Mouse (Mus musculus): ENCODE measurements around the gene Srsf5. TPM values are rescaled to one million over a fixed set of nuclear protein-coding genes. Genes with fewer than 3 reads are reported as not detected.

Srsf5 gene
- 100 to 1,000 TPM in 1 of 2 experiments, 10 to 100 TPM in 1; 96.9 to 112 TPM for total RNA-seq (2021)
- long read RNA-seq, experiment 1, transcript Srsf5-202 (8 exons, 1,498 nt) = minor isoform, 9 of 69 reads
- long read RNA-seq, experiment 1, transcript Srsf5-205 (8 exons, 1,568 nt) = minor isoform, 6 of 69 reads
- long read RNA-seq, experiment 1, transcript Srsf5-201 (8 exons, 1,527 nt) = major isoform, 21 of 69 reads
- long read RNA-seq, experiment 1, partial matches to known transcripts = 9 of 69 reads
- long read RNA-seq, experiment 1, other reads (novel, unspliced or antisense) = 20 of 69 reads
- long read RNA-seq, experiment 2, transcript Srsf5-201 (8 exons, 1,527 nt) = major isoform, 11 of 42 reads
- long read RNA-seq, experiment 2, transcript Srsf5-212 (7 exons, 2,720 nt) = minor isoform, 5 of 42 reads
- long read RNA-seq, experiment 2, transcript Srsf5-203 (8 exons, 1,491 nt) = minor isoform, 5 of 42 reads
- long read RNA-seq, experiment 2, partial matches to known transcripts = 2 of 42 reads
- long read RNA-seq, experiment 2, other reads (novel, unspliced or antisense) = 14 of 42 reads

GRCm38 (mm10) chr12:80945334-80945995 lies at the start of gene Srsf5:
Gene Srsf5, plus strand, starts transcription at chr12:80945504.
- peak; percentile 97 for DNase-seq
- intact Hi-C loops (cut with DNase I; ENCODE audit: low total_unique reads) = no loop called here

- intact Hi-C loops (cut with DNase I; ENCODE audit: low total_unique reads) = no loop called here
- DNase-seq = no peak
These were observed 35.7 kb upstream of the Srsf5 start for GRCm38 (mm10) chr12:80909631-80910030.

DNA sequence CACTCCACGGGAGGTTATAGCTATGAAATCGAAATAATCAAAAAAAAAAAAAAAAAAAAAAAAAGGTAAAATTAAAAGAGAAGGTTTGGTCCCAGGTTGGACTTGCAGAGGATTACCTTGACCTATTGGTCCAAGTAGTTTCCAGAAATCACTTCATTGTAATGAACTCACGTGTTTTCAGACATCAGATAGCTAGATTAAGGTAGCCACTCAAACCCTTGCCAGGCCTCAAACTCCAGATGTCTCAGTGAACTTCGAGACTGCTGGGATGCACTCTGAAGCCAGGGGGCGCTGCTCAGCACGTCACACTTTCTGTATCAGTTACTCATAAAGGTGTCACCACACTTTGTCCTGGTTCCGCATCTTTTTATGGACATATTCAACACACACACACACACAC lies 27.5 kb upstream of the Srsf5 start:
- no peak for DNase-seq

GRCm38 (mm10) chr12:80921301-80921700 lies 24.0 kb upstream of the Srsf5 start:
- intact Hi-C loops (cut with DNase I; ENCODE audit: low total_unique reads) = no loop called here
- no peak for DNase-seq

More for the DNA sequence above, 27.5 kb upstream of the Srsf5 start:
- intact Hi-C loops (cut with DNase I; ENCODE audit: low total_unique reads) = no loop called here

DNA sequence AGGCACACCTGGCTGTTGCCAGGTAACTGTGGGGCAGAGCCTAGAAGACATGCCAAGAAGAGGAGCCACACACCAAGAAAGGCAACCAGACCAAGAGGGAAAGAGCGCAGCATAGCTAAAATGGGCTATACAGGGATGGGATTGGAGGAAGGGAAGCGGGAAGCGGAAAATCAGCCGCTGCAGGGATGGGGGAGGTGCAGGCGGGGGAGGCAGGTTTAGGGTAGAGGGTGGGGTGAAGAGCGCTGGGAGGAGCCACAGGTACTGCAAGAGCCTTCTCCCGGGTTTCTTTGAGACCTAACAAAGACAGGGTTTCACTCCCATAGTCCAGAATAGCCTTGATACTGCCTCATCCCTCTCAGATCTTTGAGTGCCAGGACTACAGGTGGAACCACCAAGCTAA lies 22.4 kb upstream of the Srsf5 start:
- intact Hi-C loops (cut with DNase I; ENCODE audit: low total_unique reads) = no loop called here
- no peak for DNase-seq

GRCm38 (mm10) chr12:80923602-80924001 lies 21.7 kb upstream of the Srsf5 start:
- no peak for DNase-seq

GRCm38 (mm10) chr12:80924205-80924604 lies 21.1 kb upstream of the Srsf5 start:
- intact Hi-C loops (cut with DNase I; ENCODE audit: low total_unique reads) = no loop called here
- DNase-seq = no peak

More at GRCm38 (mm10) chr12:80923602-80924001, 21.7 kb upstream of the Srsf5 start:
- intact Hi-C loops (cut with DNase I; ENCODE audit: low total_unique reads) = no loop called here

DNA sequence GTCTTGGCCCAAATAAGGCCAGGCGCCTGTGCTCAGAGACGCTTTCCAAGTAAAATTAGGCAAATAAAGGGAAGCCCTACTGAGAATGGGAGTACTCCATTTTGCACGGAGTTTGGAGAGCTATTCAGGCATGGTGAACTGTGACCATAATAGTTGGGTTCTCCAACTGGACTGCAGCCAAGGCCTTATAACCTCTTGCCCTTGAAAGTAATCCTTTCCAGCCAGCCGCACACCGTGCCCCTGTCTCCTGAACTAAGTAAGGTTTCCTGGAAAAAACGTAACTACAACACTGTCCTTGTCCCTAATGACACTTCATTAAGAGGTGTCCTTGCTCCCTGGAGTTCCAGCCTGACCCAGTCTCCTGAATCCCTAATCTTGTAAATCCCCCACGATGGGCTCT lies 19.4 kb upstream of the Srsf5 start:
- no peak for DNase-seq
- intact Hi-C loops (cut with DNase I; ENCODE audit: low total_unique reads) = no loop called here

DNA sequence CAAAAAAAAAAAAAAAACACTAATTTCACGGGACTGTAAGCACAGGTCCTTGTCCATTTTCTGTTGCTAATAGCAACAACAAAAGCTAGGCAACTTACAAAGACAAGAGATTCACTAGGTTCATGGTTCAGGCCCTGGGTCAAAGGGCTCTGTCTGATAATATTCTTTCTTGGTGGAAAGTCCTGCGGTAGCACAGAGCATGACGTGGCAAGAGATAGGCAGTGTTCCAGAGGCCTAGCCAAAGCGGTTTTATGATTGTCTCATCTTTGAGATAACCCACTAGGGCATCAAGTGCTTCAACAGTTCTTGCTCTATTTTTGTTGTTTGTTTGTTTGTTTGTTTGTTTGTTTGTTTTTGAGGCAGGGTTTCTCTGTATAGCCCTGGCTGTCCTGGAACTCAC lies 18.8 kb upstream of the Srsf5 start:
- no peak for DNase-seq
- intact Hi-C loops (cut with DNase I; ENCODE audit: low total_unique reads) = no loop called here

DNA sequence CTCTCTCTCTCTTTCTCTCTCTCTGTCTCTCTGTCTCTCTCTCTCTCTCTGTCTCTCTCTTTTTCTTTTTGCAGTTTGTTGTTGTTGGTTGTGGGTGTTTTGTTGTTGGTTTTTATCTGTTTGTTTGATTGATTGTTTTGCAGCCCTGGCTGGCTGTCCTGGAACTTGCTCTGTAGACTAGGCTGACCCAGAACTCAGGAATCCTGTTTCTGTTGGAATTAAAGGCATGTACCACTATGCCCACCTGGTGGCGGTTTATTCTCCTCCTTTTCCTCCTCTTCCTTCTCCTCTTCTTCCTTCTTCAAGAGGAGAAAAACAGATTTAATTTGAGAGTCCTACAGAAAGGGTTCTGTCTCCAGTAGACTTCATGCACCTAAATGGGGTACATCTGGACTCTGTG lies 17.8 kb upstream of the Srsf5 start:
- intact Hi-C loops (cut with DNase I; ENCODE audit: low total_unique reads) = no loop called here
- DNase-seq = no peak

DNA sequence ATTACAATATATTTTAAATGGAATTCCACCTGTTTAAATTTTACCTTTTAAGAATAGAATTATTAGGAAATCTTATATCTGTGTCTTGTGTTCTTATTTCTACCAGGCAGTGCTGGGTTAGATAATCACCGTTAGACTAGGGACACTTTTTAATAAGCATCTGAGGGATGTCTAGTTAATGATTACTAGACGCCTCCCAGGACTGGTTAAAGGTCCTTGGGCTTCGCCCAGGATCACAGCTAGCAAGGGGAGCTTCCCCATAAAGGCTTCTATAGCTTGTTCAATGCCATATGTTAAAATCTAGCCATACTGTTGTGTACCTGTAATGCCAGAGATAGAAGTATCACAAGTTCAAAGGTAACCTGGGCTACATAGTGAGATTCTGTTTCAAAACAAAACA lies 16.4 kb upstream of the Srsf5 start:
- intact Hi-C loops (cut with DNase I; ENCODE audit: low total_unique reads) = no loop called here
- DNase-seq = no peak

DNA sequence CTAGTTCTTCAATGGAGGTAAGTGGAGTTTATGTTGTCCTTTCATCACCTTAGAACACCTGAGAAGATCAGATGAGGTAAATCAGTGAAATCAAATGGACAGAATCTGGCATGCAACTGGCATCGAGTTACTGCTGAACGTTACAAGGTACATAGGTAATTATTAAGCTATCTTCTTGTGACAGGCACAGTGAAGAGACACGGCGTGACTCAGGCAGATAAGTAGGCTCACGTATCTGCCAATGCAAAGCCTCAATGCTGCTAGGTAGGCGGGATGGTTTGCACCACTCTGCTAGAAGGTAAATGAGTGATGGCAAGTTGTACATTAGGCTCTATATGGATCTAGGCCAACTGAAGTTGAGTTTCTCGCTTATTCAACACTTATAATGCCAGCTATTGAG lies 15.2 kb upstream of the Srsf5 start:
- intact Hi-C loops (cut with DNase I; ENCODE audit: low total_unique reads) = no loop called here
- DNase-seq = no peak

GRCm38 (mm10) chr12:80931402-80932140 lies 13.7 kb upstream of the Srsf5 start:
- DNase-seq = no peak
- intact Hi-C loops (cut with DNase I; ENCODE audit: low total_unique reads) = no loop called here

- intact Hi-C loops (cut with DNase I; ENCODE audit: low total_unique reads) = no loop called here
- DNase-seq = no peak
These were observed 12.4 kb upstream of the Srsf5 start for GRCm38 (mm10) chr12:80932865-80933264.

DNA sequence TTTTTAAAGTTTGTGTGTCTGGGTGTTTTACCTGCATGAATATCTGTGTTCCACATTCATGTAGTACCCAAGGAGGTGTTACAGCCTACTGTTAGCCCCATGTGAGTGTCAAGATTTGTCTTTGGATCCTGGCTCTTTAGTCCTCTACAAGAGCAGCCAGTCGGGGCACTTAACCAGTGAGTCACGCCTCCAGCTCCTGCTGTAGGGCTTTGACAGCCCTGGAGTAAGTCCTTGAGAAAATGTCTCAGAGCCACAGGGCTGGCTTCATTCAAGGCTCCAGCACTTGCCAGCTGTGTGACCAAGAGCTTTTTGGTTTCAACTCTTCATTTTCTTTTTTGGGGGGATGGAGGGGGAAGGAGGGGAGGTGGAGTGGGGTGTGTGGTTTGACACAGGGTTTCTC lies 8.6 kb upstream of the Srsf5 start:
- intact Hi-C loops (cut with DNase I; ENCODE audit: low total_unique reads) = no loop called here

GRCm38 (mm10) chr12:80937331-80938029 lies 7.8 kb upstream of the Srsf5 start:
- no peak for DNase-seq
- intact Hi-C loops (cut with DNase I; ENCODE audit: low total_unique reads) = no loop called here

More for the DNA sequence above, 8.6 kb upstream of the Srsf5 start:
- no peak for DNase-seq

- intact Hi-C loops (cut with DNase I; ENCODE audit: low total_unique reads) = no loop called here
- DNase-seq = peak; percentile 57
These were observed 6.7 kb upstream of the Srsf5 start for GRCm38 (mm10) chr12:80938642-80939041.

DNA sequence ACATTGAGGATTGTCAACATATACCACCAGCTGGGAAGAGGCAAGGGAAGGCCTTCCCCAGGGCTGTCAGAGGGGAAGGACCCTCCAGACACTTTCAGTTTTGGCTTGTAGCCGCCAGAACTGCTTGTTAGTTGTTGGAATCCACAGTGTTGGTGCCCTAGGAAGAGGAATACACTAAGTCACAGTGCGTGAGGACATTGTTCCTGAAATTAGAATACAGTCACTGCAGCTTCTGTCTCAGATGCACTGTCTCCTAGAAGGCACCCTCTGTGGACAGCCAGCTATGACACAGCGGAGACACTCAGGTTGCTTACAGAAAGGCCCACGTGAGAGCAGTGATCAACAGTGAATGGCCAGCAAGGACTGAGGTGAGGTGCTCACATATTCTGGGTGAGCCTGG lies 6.1 kb upstream of the Srsf5 start:
- intact Hi-C loops (cut with DNase I; ENCODE audit: low total_unique reads) = no loop called here
- no peak for DNase-seq

DNA sequence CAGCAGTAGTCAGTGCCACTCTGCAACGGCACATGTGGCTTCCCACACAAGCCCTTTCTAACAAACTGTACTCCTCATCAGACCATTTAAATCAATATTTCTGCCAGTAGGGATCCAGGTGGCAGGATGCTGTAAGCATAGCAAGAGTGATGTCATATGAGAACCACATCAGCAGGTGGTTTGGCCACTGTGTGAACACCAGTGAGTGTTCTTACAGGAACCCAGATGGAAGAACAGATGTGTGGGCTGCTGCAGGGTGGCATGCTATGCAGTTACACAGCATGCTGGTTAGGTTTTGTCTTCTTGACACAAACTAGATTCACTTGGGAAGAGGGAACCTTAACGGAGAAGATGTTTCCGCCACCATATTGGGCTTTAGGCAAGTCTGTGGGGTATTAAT lies 3.4 kb upstream of the Srsf5 start:
- intact Hi-C loops (cut with DNase I; ENCODE audit: low total_unique reads) = no loop called here
- DNase-seq = no peak

DNA sequence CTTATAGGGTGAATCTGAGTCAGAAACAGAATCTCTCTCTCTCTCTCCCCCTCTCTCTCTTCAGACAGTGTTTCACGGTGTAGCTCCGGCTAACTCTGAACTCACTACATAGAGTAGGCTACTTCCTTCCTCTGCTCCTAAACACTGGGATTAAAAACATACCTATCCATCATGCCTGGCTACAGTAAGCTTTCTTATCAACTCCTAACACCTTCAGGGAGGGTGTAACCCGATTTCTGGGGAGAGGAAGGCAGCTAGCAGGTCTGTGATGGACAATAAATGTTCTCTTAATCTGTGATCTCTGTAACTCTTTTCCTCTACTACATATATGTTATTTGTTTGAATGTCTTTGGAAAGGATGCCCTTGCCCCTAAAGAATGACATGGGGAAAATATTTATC lies 1.9 kb upstream of the Srsf5 start:
- no peak for DNase-seq
- intact Hi-C loops (cut with DNase I; ENCODE audit: low total_unique reads) = no loop called here

Measured in gastrocnemius, postnatal 14 days (tissue).